ENCODE assay signal across 8 mouse cellular contexts in genomic region chr8:112011816-112012242, GRCm38 (mm10). TPM values are rescaled to one million over a fixed set of nuclear protein-coding genes. Genes with fewer than 3 reads are reported as not detected.
DNase-seq lines count a peak whose midpoint lies in the region; ATAC-seq and TF ChIP-seq lines count a peak whose summit lies in the region.

No protein-coding gene starts in this region.

- H3K9me3 ChIP-seq in forebrain, postnatal 0 days (ENCODE audit: low read length) = no peaks in the 10 kb centered on the region
- no peaks in the 10 kb centered on the region for H3K9me3 ChIP-seq in midbrain, embryonic 14.5 days (ENCODE audit: control insufficient read depth, low read length)

- WGBS in cerebellum, adult 2 months = under 1% methylated on average over 40 of the region's 40 CpGs
- WGBS in forebrain, postnatal 0 days = under 1% methylated on average over 40 of the region's 40 CpGs
- under 1% methylated on average over 40 of the region's 40 CpGs for WGBS in midbrain, embryonic 14.5 days
- WGBS in spleen, adult 2 months = under 1% methylated on average over 40 of the region's 40 CpGs

- H3K4me1 ChIP-seq in cerebellum, adult 2 months (ENCODE audit: control insufficient read depth, insufficient read depth, low read length) = no peaks in the 10 kb centered on the region; the same call in 1 of the 2 replicates
- peaks cover 14% of the 10 kb centered on the region for H3K4me1 ChIP-seq in forebrain, postnatal 0 days (ENCODE audit: insufficient read depth)
- H3K4me1 ChIP-seq in midbrain, embryonic 14.5 days (ENCODE audit: control insufficient read depth, insufficient read depth, low read length) = peaks cover 15% of the 10 kb centered on the region
- peaks cover 8% of the 10 kb centered on the region; the same call in 1 of the 2 replicates for H3K4me1 ChIP-seq in spleen, adult 2 months (ENCODE audit: control insufficient read depth, insufficient read depth, insufficient read length)

- H3K9ac ChIP-seq in forebrain, postnatal 0 days = peak overlapping the region; percentile 89
- peak overlapping the region; percentile 92 for H3K9ac ChIP-seq in midbrain, embryonic 14.5 days (replicated peaks; ENCODE audit: low read length)

- DNase-seq in heart, adult 11 months = peak; percentile 94
- DNase-seq in heart, postnatal 25 days (ENCODE audit: low spot score) = no peak
- DNase-seq in cerebellum, adult 2 months = peak in 1 of 2 experiments; percentile 49
- no peak for DNase-seq in forebrain, postnatal 0 days
- DNase-seq in liver = peak; percentile 73
- peak; percentile 46 for DNase-seq in midbrain, embryonic 14.5 days
- peak in 1 of 2 experiments; percentile 41 for DNase-seq in spleen, adult 2 months (ENCODE audit: low read depth in 1 of 2, low spot score in 2 of 2)

- TF ChIP-seq CTCF in cerebellum, adult 2 months (IDR thresholded peaks at IDR 0.05; ENCODE audit: borderline replicate concordance, insufficient read depth, low read depth, low read length) = no peak
- no peak for TF ChIP-seq CTCF in forebrain, postnatal 0 days (IDR thresholded peaks at IDR 0.05; ENCODE audit: low read depth)
- TF ChIP-seq CTCF in spleen, adult 2 months (IDR thresholded peaks at IDR 0.05; ENCODE audit: extremely low read depth, insufficient read depth, insufficient read length, insufficient replicate concordance) = no peak

- ATAC-seq in forebrain, postnatal 0 days = peak; percentile 10; the same call in 1 of the 2 replicates
- peak; percentile 31 for ATAC-seq in inflammation-experienced regulatory T-cells, adult 6 months
- peak; percentile 51 for ATAC-seq in midbrain, embryonic 14.5 days (ENCODE audit: low FRiP score, low TSS enrichment)

- peak overlapping the region; percentile 80 for H3K4me3 ChIP-seq in cerebellum, adult 2 months (replicated peaks; ENCODE audit: insufficient read depth, low read depth, low read length)
- peak overlapping the region; percentile 90 for H3K4me3 ChIP-seq in forebrain, postnatal 0 days (ENCODE audit: low read depth, low read length)
- H3K4me3 ChIP-seq in midbrain, embryonic 14.5 days (replicated peaks; ENCODE audit: low read depth, low read length) = peak overlapping the region; percentile 97
- H3K4me3 ChIP-seq in spleen, adult 2 months (ENCODE audit: extremely low read depth, insufficient read depth, insufficient read length) = peak overlapping the region; percentile 91

- no peaks in the 10 kb centered on the region for H3K27me3 ChIP-seq in cerebellum, adult 2 months (ENCODE audit: control insufficient read depth, insufficient read depth, low read length)
- H3K27me3 ChIP-seq in forebrain, postnatal 0 days (ENCODE audit: insufficient read depth, low read length) = no peaks in the 10 kb centered on the region
- H3K27me3 ChIP-seq in midbrain, embryonic 14.5 days (ENCODE audit: control insufficient read depth, insufficient read depth, low read length) = no peaks in the 10 kb centered on the region
- H3K27me3 ChIP-seq in spleen, adult 2 months (ENCODE audit: control insufficient read depth, insufficient read depth, low read length) = no peaks in the 10 kb centered on the region

- peaks cover 11% of the 10 kb centered on the region; the same call in 1 of the 2 replicates for H3K36me3 ChIP-seq in forebrain, postnatal 0 days (ENCODE audit: insufficient read depth)
- H3K36me3 ChIP-seq in midbrain, embryonic 14.5 days (ENCODE audit: control insufficient read depth, insufficient read depth, low read length) = peaks cover 18% of the 10 kb centered on the region
- H3K36me3 ChIP-seq in spleen, adult 2 months (ENCODE audit: control insufficient read depth, insufficient read depth, low read length) = peaks cover 7% of the 10 kb centered on the region

- intact Hi-C loops in heart, postnatal 25 days (cut with DNase I) = no loop called here

- H3K4me2 ChIP-seq in forebrain, postnatal 0 days (ENCODE audit: low read depth) = peak overlapping the region; percentile 83
- peak overlapping the region; percentile 64 for H3K4me2 ChIP-seq in midbrain, embryonic 14.5 days (ENCODE audit: low read length)

- peak overlapping the region; percentile 26 for H3K27ac ChIP-seq in cerebellum, adult 2 months (ENCODE audit: insufficient read depth, low read length)
- peak overlapping the region; percentile 83 for H3K27ac ChIP-seq in forebrain, postnatal 0 days (ENCODE audit: low read depth, low read length)
- H3K27ac ChIP-seq in midbrain, embryonic 14.5 days (replicated peaks; ENCODE audit: low read depth, low read length) = peak overlapping the region; percentile 84
- peak overlapping the region; percentile 64 for H3K27ac ChIP-seq in spleen, adult 2 months (ENCODE audit: insufficient read depth, low read length)

- no peak for TF ChIP-seq POLR2A in cerebellum, adult 2 months (IDR thresholded peaks at IDR 0.05; ENCODE audit: borderline replicate concordance, insufficient read depth, low read length)
- TF ChIP-seq POLR2A in spleen, adult 2 months (IDR thresholded peaks at IDR 0.05; ENCODE audit: low read depth, low read length) = no peak

RNA-seq across cellular contexts. Expression of gene Terf2ip, which starts 0.6 kb away (rescaled TPM):
- 1 to 10 TPM; 9.9 TPM for total RNA-seq in heart, postnatal 25 days (2021)
- polyA plus RNA-seq in cerebellum, adult 2 months (2012; rRNA removed) = 36.3 and 38.0 TPM in 2 replicates
- 61.0 and 71.2 TPM in 2 replicates for total RNA-seq in forebrain, postnatal 0 days (2014; rRNA removed)
- polyA plus RNA-seq in forebrain, postnatal 0 days (2015; fragmentation: Nextera tagmentation; extraction: Ambion mirVana) = 31.6 and 61.5 TPM in 2 replicates
- 10 to 100 TPM in 2 of 3 experiments, 1 to 10 TPM in 1; 7.7 to 10.3 (median 10.2) TPM for polyA plus RNA-seq in inflammation-experienced regulatory T-cells, adult 6 months (2017; shearing (Covaris generic))
- 58.3 and 59.0 TPM in 2 replicates for polyA plus RNA-seq in midbrain, embryonic 14.5 days (2014; fragmentation: Nextera tagmentation; extraction: Ambion mirVana)
- polyA plus RNA-seq in spleen, adult 2 months (2012; rRNA removed) = 6.9 and 8.1 TPM in 2 replicates

RNA-seq across cellular contexts. Expression of gene Kars, which starts 0.7 kb away (rescaled TPM):
- total RNA-seq in heart, postnatal 25 days (2021) = 10 to 100 TPM; 92.7 to 92.8 TPM
- 90.2 and 91.7 TPM in 2 replicates for polyA plus RNA-seq in cerebellum, adult 2 months (2012; rRNA removed)
- total RNA-seq in forebrain, postnatal 0 days (2014; rRNA removed) = 125 and 136 TPM in 2 replicates
- 160 and 165 TPM in 2 replicates for polyA plus RNA-seq in forebrain, postnatal 0 days (2015; fragmentation: Nextera tagmentation; extraction: Ambion mirVana)
- 100 to 1,000 TPM; 147 to 171 (median 151) TPM for polyA plus RNA-seq in inflammation-experienced regulatory T-cells, adult 6 months (2017; shearing (Covaris generic))
- polyA plus RNA-seq in midbrain, embryonic 14.5 days (2014; fragmentation: Nextera tagmentation; extraction: Ambion mirVana) = 145 and 186 TPM in 2 replicates
- 25.2 and 27.9 TPM in 2 replicates for polyA plus RNA-seq in spleen, adult 2 months (2012; rRNA removed)

RNA-seq across cellular contexts. Expression of gene Gm6793, which starts 3.0 kb away (rescaled TPM):
- total RNA-seq in heart, postnatal 25 days (2021) = not detected
- not detected in 2 replicates for polyA plus RNA-seq in cerebellum, adult 2 months (2012; rRNA removed)
- not detected in 2 replicates for total RNA-seq in forebrain, postnatal 0 days (2014; rRNA removed)
- polyA plus RNA-seq in forebrain, postnatal 0 days (2015; fragmentation: Nextera tagmentation; extraction: Ambion mirVana) = 0.16 and 0.35 TPM in 2 replicates
- polyA plus RNA-seq in inflammation-experienced regulatory T-cells, adult 6 months (2017; shearing (Covaris generic)) = 1 to 10 TPM in 2 of 3 experiments, under 1 TPM in 1; 0.58 to 1.4 (median 1.1) TPM
- polyA plus RNA-seq in midbrain, embryonic 14.5 days (2014; fragmentation: Nextera tagmentation; extraction: Ambion mirVana) = 1.2 and 1.3 TPM in 2 replicates
- not detected in 2 replicates for polyA plus RNA-seq in spleen, adult 2 months (2012; rRNA removed)

RNA-seq across cellular contexts. Expression of gene Adat1, which starts 19.7 kb away (rescaled TPM):
- total RNA-seq in heart, postnatal 25 days (2021) = 1 to 10 TPM; 1.5 to 2.4 TPM
- 9.4 and 10.2 TPM in 2 replicates for polyA plus RNA-seq in cerebellum, adult 2 months (2012; rRNA removed)
- total RNA-seq in forebrain, postnatal 0 days (2014; rRNA removed) = 4.5 TPM in 2 replicates
- 3.4 and 4.3 TPM in 2 replicates for polyA plus RNA-seq in forebrain, postnatal 0 days (2015; fragmentation: Nextera tagmentation; extraction: Ambion mirVana)
- polyA plus RNA-seq in inflammation-experienced regulatory T-cells, adult 6 months (2017; shearing (Covaris generic)) = 1 to 10 TPM; 2.7 to 7.7 (median 6.8) TPM
- 5.3 and 5.6 TPM in 2 replicates for polyA plus RNA-seq in midbrain, embryonic 14.5 days (2014; fragmentation: Nextera tagmentation; extraction: Ambion mirVana)
- polyA plus RNA-seq in spleen, adult 2 months (2012; rRNA removed) = 2.2 and 2.6 TPM in 2 replicates

Comparison
In these comparisons a context has a peak if more than half of its experiments do, and no peak if none do; other contexts are left out.
1. DNase-seq: peak in heart, adult 11 months (single experiment), liver (single experiment) and midbrain, embryonic 14.5 days (single experiment); none in heart, postnatal 25 days (single experiment) and forebrain, postnatal 0 days (single experiment).
2. H3K27ac ChIP-seq: peak in every context shown above with its lines; median percentile 84 in midbrain, embryonic 14.5 days; 83 in forebrain, postnatal 0 days; 64 in spleen, adult 2 months; 26 in cerebellum, adult 2 months.
3. Peak in every context shown above with its lines, with median percentiles within 50 percentile points of each other: H3K4me3 ChIP-seq and ATAC-seq.